Mouse (Mus musculus): ENCODE results near the gene Npy2r. TPM values are rescaled to one million over a fixed set of nuclear protein-coding genes. Genes with fewer than 3 reads are reported as not detected.

The Npy2r gene
- polyA plus RNA-seq, 1 experiment, result 0.19 TPM

DNA sequence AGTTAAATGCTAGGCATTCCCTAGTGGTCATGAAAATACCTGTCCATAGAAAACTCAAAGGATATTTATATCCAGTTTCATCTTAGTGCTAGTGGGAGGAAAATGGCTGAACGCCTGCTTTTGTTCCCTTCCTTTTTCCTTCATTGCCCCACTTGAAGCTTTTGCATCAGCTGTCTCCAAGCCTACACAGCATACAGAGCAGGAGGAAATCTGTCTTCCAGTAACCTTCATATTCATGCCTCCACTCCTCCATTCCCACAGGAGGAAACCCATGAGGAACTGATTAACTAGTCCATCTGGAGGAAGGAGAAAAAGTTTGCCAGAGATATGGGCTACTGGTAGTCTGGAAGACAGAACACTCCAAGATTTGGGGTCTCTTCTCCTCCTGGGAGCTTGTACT is 23.1 kb downstream of the Npy2r start:
- 69% methylated on average over 1 of the region's 1 CpGs for WGBS
- no peak overlapping the region for H3K4me3 ChIP-seq (ENCODE audit: insufficient read depth, low read depth, low read length)

GRCm38 (mm10) chr3:82498006-82498405 is 49.9 kb downstream of the Npy2r start:
- WGBS, result 75% methylated on average over 4 of the region's 4 CpGs
- Histone ChIP-seq H3K36me3 (ENCODE audit: control insufficient read depth, insufficient read depth, low read length) (no peaks in the 10 kb centered on the region), H3K4me1 (ENCODE audit: control insufficient read depth, insufficient read depth, low read length) (no peaks in the 10 kb centered on the region), H3K4me3 (ENCODE audit: insufficient read depth, low read depth, low read length) (no peak overlapping the region), H3K27me3 (replicated peaks; ENCODE audit: control insufficient read depth, insufficient read depth, low read length) (no peaks in the 10 kb centered on the region), H3K27ac (ENCODE audit: insufficient read depth, low read depth, low read length) (no peak overlapping the region)
- TF ChIP-seq CTCF (conservative IDR thresholded peaks at IDR 0.05; ENCODE audit: insufficient read depth, insufficient read length, low read depth, low read length), result no peak
- TF ChIP-seq POLR2A (IDR thresholded peaks at IDR 0.05; ENCODE audit: low read depth, low read length), result no peak
- DNase-seq, result no peak

More for the DNA sequence above, 23.1 kb downstream of the Npy2r start:
- Histone ChIP-seq H3K27me3 (replicated peaks; ENCODE audit: control insufficient read depth, insufficient read depth, low read length) (no peaks in the 10 kb centered on the region), H3K4me1 (ENCODE audit: control insufficient read depth, insufficient read depth, low read length) (no peaks in the 10 kb centered on the region), H3K36me3 (ENCODE audit: control insufficient read depth, insufficient read depth, low read length) (no peaks in the 10 kb centered on the region), H3K27ac (ENCODE audit: insufficient read depth, low read depth, low read length) (no peak overlapping the region)
- no peak for DNase-seq
- TF ChIP-seq POLR2A (IDR thresholded peaks at IDR 0.05; ENCODE audit: low read depth, low read length) (no peak), CTCF (conservative IDR thresholded peaks at IDR 0.05; ENCODE audit: insufficient read depth, insufficient read length, low read depth, low read length) (no peak)

Other genes starting within 250 kb of the Npy2r start
- 1.2 TPM in 2 replicates for gene Map9, start 190.0 kb downstream of the Npy2r start, polyA plus RNA-seq (2012; rRNA removed)

All from kidney, adult 2 months (tissue).